Mouse (Mus musculus) CD4-positive helper T cell, adult 2 months (primary cell): ENCODE data around the gene Fra10ac1.

ENCODE experiments used
- DNase-seq: peaks from one replicate; pipeline ENCODE4 v3.0.0-alpha.2; 2012; ENCODE audit warnings: low read depth, missing footprints, low spot score

Gene Fra10ac1

DNA sequence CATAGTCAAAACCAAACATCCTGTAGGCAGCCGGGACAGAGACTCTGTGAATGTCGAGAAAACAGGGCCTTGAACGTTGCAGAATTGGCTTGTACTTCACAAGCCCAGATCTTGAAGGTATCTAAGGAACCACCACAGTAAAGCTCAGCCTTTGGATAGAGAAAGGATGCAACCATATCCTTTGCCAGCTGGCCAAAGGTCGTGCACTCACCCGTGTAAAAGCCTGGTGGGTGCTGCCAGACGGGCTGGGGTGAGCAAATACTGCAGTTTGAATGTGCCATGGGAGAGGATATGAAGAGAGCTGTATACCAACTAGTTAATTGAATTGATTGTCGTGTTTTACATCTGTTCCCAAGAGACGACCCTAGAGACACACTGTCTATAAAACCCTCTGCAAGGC lies 8.1 kb upstream of the Fra10ac1 start:
- no peak for DNase-seq

DNA sequence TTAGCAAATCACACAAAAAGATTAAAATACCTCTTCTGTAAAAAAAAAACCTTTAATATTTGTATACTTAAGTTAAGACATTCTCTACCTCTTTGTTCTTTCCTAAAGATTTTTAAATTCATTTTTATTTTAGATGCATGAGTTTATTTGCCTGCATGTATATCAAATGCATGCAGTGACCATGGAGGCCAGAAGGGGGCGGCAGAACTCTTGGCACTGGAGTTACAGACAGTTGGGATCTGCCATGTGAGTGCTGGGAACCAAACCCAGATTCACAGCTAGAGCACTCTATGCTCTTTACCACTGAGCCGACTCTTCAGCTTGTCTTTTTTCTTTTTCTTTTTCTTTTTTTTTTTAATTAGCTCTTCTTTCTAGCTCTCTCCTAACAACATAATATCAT lies 4.7 kb upstream of the Fra10ac1 start:
- no peak for DNase-seq

DNA sequence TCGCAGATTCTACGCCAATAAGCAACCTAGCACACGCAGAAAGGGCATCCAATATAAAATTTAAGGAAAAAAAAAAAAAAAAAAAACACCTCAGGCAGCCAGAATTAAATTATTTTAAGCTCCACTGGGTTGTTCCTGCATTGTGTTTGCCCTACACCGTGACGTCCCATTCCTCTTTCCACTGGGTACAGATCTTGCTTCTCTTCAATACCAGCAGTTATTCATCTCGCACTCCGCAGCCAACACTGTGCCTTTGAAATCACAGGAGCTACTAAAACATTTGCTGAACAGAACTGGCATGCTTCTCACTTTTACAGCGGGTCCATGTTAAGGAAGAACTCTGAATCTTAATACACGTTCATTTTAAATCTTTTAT lies 717 bp upstream of the Fra10ac1 start:
- no peak for DNase-seq

DNA sequence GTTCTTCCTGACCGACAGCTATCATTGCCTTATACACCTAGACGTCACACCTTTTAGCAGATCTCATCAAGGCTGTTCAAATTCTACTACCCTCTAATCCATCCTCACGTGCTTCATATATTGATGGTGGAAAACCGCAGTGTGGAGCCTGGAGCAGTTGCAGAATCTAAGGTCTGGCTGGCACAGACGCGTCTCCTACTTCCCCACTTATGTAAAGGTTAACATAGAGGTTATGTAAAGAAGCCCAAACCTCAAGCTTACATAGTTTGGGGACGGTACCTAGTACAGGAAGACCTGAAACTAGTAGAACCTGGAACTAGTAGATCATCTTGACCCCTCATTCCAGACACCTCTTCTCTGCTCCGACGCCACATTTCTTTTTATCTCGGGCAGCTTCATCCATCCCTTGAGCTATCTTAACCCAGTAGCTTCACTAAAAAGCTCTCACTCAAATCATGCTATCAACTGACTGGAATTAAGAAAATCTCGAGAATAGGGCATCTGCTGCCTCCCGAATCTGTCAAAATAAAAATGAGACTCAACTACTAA lies 526 bp downstream of the Fra10ac1 start:
- peak; percentile 12 for DNase-seq

DNA sequence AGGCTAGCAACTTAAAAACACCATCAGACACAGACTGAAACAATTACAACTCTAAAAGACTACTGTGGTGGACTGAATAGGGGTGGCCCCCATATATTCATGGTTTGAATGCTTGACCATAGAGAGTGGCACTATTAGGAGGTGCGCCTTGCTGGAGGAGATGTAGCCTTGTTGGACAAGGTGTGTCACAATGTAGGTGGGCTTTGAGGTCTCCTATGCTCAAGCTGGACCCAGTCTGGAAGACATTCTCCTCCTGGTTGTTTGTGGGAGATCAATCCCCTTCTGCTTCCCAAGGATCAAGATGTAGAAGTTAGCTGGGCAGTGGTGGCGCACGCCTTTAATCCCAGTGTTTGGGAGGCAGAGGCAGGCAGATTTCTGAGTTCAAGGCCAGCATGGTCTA lies 6.3 kb downstream of the Fra10ac1 start:
- DNase-seq, result no peak

DNA sequence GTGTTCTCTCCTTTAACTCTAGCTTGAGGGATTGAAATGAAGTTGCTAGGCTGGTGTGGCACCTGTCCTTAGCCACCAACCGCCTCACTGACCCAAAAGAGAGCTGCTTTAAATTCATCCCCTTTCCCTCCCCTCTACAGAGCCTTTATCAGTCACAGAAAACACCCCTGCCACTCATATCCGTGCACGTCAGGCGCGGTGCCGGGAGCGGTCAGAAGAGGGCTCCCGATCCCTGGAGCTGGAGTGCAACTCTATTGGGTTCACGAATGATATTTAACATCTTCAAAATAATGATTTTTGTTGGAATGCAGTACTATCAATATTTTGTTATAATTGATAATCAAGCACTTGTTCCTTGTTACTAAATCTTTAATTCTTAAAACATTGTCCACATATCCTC lies 17.3 kb downstream of the Fra10ac1 start:
- no peak for DNase-seq

DNA sequence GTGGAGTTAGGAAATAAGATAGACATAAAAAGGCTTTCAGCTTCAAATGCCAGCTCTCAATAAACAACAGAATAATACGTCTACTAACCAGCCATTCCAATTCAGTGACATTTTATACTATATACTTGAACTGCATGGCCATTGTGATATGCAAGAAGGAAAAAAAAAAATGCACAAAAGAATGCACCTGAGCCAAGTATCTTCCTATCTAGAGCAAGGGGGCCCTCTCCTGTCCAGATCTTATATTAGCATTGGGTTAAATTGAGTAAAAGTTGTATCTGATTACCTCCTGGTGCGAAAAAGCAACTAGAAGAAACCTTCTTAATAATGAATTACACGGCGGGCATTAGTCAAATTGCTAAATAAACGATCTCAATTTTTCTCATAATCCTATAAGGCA lies 25.2 kb downstream of the Fra10ac1 start:
- DNase-seq, result no peak

DNA sequence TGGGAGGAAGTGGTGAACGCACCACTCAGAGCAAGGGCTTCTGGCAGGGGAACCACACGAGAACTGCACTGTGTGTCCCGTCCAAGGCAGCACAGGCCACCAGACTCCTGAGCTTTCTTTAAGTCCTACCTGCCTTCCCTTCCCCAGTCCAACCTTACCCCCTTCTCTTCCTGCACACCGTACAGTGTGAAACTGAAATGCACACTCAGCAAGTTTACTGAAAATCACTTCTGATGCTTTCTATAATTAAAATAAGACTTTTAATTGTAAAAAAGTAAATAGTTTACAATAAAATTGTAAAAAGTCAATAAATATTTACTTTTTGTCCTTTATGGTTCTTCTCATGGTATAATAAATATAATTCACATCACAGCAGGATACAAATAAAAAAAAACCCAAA lies 28.7 kb downstream of the Fra10ac1 start:
- DNase-seq, result no peak

DNA sequence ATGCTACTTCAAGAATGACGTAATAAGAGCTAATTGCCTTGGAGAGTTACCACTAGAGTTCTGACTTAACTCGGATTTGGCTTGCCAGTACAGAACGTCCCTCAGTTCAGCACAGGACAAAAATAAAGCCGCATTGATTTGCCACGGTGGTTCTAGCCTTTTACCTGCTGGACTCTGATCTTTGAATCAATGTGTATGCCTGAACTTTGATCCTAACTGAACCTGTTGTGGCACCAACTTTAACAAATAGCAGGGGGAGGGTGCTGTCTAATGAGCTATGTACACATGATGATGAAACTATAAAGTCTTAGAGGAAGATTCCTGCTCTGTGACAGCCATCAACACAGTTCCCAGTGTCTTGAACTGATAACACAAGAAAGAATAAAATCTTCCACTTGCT lies 32.5 kb downstream of the Fra10ac1 start:
- no peak for DNase-seq

DNA sequence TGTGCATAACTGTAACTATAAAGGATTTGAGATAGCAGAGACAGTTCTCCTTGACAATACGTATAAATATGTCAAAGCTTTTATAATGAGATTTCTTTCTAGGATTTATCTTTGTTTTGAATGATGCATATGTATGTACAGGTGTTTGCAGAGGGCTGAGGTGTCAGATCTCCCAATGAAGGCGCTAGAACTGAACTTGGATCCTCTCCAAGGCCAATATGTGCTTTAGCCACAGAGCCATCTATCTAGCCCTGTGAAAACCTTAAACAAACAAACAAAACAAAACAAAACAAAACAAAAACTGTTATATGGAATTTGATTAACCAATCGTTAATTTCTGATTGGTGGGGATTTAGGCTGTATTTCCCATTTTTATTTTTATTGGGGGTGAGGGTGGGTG lies 33.4 kb downstream of the Fra10ac1 start:
- no peak for DNase-seq

DNA sequence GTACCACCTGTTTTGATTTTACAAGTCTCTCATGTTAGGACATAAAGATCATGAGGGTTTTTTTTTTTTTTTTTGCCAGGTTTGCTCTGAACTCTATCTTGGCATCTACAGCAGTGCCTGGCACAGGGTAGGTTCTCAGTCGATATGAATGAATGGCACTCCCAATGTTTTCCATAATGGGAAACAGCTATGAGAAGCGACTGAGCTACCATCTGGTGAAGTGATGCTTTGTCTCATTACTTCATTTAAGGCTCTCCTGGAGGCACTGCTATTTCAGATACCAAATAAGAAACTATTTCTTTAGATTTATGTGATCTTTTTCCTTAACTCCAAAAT lies 36.6 kb downstream of the Fra10ac1 start:
- DNase-seq, result no peak

DNA sequence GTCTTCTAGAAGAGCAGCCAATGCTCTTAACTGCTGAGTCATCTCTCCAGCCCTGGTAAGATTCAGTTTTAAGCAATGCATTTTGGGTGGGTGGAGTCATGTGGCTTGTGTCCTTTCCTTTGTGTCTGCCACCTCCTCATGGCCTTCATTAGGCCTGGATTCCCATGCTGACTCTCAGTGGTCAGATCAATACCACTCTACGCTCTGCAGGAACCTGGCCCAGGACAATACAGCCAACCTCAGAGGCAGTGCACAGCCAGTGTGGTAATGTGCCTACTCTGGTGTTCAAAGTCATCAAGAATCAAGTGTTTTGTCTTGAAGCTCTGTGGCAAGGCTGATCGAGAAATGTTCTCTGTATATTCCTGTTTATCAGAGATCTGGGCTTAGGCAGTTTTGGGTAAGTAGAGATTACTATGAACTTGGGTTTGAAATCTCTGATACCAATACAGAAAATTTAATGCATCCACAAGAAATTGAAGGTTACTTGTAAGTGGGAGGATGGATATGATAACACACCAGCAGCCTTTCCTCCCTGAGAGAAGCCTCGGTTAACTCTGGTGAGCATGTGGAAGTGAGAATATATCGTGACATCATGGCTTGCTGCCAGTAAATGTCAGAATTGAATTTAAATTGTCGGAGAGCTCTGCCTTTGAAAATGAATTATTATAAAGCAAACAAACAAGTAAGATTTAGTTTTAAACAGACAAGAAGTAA lies 37.2 kb downstream of the Fra10ac1 start:
- no peak for DNase-seq

DNA sequence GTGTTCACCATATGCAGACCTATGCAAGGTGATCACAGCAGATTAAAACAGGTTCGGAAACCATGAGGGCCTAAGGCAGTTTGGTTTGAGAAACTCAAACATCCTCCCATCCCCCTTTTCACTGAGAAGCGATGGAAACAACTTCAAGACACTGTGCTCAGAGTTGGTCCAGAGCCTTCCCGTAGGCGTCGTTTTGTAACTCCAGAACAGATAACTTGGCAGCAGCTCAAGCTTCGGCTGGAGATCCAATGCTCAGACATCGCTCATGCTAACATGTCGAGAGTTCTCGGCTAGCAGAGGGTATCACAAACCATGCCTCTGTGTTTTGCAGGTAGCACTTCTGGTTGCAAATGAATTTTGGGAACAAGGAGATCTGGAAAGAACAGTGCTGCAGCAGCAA lies 44.3 kb downstream of the Fra10ac1 start:
- no peak for DNase-seq

DNA sequence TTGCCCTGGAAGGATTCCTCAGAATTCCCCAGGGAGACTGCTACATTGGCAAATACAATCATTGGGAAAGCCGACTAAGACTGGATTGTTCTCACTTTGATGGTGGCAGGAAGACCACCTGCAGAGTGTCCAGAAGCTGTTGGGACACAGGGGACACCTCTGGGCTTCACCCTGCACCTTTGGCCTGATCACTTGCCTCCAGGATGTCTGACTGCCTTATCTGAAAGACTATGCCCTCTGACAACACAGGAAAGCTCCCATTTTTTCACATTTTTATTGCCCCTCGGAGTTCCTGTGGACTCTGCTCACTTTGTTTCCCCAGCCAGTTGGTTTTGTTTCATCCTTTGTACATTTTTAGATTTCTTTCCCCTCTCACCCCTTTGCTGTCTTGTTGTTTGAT lies 59.3 kb downstream of the Fra10ac1 start:
- no peak for DNase-seq

DNA sequence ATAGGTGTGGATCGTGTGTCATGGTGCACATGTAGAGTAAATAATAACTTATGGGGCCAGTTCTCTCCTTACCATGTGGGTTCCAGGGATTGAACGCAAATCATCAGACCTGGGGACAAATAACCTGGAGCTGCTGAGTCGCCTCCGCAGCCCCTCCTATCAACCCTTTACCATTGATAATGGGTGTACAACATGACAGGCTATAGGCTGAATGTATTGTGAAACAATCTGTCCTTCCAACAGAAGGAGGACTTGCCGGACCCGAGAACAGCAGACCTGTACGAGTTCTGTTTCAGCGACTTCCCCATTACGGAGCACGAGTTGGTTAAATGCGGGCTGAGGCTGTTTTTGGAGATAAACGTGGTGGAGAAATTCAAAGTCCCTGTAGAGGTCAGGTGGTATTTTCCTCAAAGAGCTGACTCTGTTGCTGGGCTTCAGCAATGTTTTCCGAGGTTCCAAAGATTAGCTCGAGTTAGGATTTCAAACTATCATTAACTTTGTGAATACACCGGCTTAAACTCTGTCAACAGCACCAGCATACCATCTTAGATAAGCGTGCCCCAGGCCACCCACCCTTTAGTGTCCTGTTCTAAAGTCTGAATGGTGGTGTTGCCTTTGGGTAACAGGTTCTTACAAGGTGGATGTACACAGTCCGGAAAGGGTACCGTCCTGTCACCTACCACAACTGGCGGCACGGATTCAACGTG lies 62.2 kb downstream of the Fra10ac1 start:
- DNase-seq, result no peak

DNA sequence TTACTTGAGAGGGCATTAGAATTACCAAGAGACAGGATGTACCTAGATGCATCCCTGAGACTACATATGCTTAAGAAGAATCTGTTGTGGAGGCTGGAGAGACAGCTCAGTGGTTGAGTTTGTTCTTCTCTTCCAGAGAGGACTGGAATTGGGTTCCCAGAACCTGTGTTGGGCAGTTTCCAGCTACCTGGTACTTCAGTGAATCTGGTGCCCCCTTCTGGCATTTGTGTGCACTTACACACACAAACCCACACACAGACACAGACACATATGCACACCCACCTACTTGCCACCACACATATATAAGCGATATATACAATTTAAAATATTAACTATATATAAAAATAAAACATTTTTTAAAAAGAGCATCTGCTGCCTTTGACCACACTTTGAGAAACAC lies 67.7 kb downstream of the Fra10ac1 start:
- DNase-seq, result no peak

DNA sequence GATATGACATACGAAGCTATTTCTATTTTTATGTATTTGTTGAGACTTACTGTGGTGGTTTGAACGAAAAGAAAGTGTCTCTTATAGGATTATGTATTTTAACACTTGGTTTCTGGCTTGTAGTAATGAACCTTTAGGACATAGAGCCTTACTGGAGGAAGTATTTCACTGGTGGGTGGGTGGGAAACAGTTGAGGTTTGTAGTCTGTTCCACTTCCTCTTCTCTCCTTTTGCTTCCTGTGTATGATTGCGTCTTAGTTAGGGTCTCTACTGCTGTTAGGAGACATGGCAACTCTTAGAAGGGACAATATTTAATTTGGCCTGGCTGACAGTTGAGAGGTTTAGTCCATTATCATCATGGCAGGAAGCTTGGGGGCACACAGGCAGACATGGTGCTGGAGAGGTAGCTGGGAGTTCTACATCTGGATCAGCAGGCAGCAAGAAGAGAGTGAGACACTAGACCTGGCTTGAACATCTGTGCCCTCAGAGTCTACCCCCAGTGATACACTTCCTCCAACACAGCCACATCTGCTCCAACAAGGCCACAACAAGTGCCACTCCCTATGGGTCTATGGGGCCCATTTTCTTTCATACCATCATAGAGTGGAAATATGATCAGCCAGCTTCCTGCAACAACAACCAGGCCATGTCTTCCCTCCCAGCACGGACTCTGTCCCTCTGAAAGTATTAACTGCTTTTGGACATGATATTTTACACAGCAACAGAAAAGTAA lies 80.2 kb downstream of the Fra10ac1 start:
- DNase-seq, result no peak
